Mouse (Mus musculus) cerebellum, adult 2 months (tissue): Measurements from ENCODE around the gene Tdp2.

Source experiments
- CTCF ChIP-seq: fragments of 200-500 bp; IDR thresholded peaks from 2 replicates; pipeline ENCODE4 v1.5.1; 2011; ENCODE audit warnings: low read depth, mild to moderate bottlenecking, control low read depth, low read length, moderate library complexity, borderline replicate concordance; ENCODE audit not compliant: insufficient read depth
- POLR2A ChIP-seq: fragments of 200-500 bp; IDR thresholded peaks from 2 replicates; pipeline ENCODE4 v1.6.1; 2011; ENCODE audit warnings: low read length, control low read depth, borderline replicate concordance; ENCODE audit not compliant: insufficient read depth

GRCm38 (mm10) chr13:24868233-24868632, 36.8 kb downstream of the Tdp2 start:
- TF ChIP-seq POLR2A (no peak), CTCF (no peak)
